Mouse (Mus musculus) forebrain, embryonic 15.5 days (tissue): ENCODE data around the gene Mon2. TPM values are rescaled to one million over a fixed set of nuclear protein-coding genes. Genes with fewer than 3 reads are reported as not detected.
A peak's percentile ranks its signal among the peaks of the same experiment; 100 is the strongest.

ENCODE experiments used
- ATAC-seq: fragments of 200-750 bp; cut with Nextera tagmentation; replicated peaks from 2 replicates; pipeline ENCODE4 v1.8.0; 2017; ENCODE audit warnings: mild to moderate bottlenecking, moderate TSS enrichment, moderate library complexity
- H3K27ac ChIP-seq: fragments of 300-500 bp; sonication (generic); replicated peaks from 2 replicates; pipeline ENCODE4 v1.5.1; 2015; ENCODE audit warnings: mild to moderate bottlenecking, inconsistent platforms
- H3K27me3 ChIP-seq: fragments of 300-500 bp; sonication (generic); 2 replicates; pipeline ENCODE4 v1.6.1; 2015; ENCODE audit warnings: inconsistent platforms
- H3K36me3 ChIP-seq: fragments of 300-500 bp; sonication (generic); 2 replicates; pipeline ENCODE4 v1.6.1; 2015; ENCODE audit warnings: mild to moderate bottlenecking, inconsistent platforms
- H3K4me1 ChIP-seq: fragments of 300-500 bp; sonication (generic); 2 replicates; pipeline ENCODE4 v1.6.1; 2015; ENCODE audit warnings: inconsistent platforms
- H3K4me2 ChIP-seq: fragments of 300-500 bp; sonication (generic); replicated peaks from 2 replicates; pipeline ENCODE4 v1.6.1; 2015; ENCODE audit warnings: mild to moderate bottlenecking, inconsistent platforms
- H3K4me3 ChIP-seq: fragments of 300-500 bp; sonication (generic); 2 replicates; pipeline ENCODE4 v1.5.1; 2015; ENCODE audit warnings: mild to moderate bottlenecking, inconsistent platforms
- H3K9ac ChIP-seq: fragments of 300-500 bp; sonication (generic); replicated peaks from 2 replicates; pipeline ENCODE4 v1.6.1; 2015; ENCODE audit warnings: mild to moderate bottlenecking, inconsistent platforms
- H3K9me3 ChIP-seq: fragments of 300-500 bp; sonication (generic); 2 replicates; pipeline ENCODE4 v1.6.1; 2016; ENCODE audit warnings: inconsistent platforms
- WGBS: fragments of 180-500 bp; shearing (Covaris S2); methylation state at CpG from one replicate; pipeline ENCODE4 v1.1.7; 2015; ENCODE audit warnings: mixed read lengths; 5-methylcytosine and 5-hydroxymethylcytosine counted together
- polyA plus RNA-seq: library from polyadenylated mRNA; unstranded; fragments of >200 nt; fragmentation: Nextera tagmentation; extraction: Ambion mirVana; gene quantifications from 2 replicates; pipeline ENCODE4 v1.2.1, GENCODE M21; 2015

The Mon2 gene
- polyA plus RNA-seq, 1 experiment from 2014 or later, result 27.8 TPM

DNA sequence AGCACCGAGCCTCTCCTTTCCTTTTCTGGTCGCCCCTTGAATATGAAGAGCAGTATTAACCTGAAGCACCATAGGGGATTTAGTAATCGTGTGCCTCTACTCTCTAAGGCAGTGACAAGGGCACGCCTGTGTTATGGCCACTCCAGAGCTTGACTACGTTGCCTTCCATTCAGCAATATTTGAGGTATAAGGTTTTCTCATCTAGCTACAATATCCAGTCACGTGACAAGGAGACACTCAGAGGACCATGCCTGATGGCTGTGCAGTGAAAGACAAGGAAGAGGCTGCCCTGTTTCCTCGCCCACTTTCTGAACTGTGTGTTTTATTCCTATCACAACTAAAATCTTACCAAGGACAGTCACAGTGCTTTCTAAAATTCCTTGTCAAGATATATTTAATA is 87.9 kb downstream of the Mon2 start:
- 0 out of 2 replicates have a peak, but pooled peaks cover 6% of the 10 kb centered on the region for H3K36me3 ChIP-seq
- H3K27ac ChIP-seq, result no peak overlapping the region
- WGBS, result 87% methylated on average over 7 of the region's 7 CpGs
- peaks cover 38% of the 10 kb centered on the region for H3K4me1 ChIP-seq
- ATAC-seq, result no peak
- no peaks in the 10 kb centered on the region for H3K27me3 ChIP-seq
- no peak overlapping the region for H3K4me2 ChIP-seq
- no peak overlapping the region for H3K4me3 ChIP-seq
- no peak overlapping the region for H3K9ac ChIP-seq
- no peaks in the 10 kb centered on the region for H3K9me3 ChIP-seq

DNA sequence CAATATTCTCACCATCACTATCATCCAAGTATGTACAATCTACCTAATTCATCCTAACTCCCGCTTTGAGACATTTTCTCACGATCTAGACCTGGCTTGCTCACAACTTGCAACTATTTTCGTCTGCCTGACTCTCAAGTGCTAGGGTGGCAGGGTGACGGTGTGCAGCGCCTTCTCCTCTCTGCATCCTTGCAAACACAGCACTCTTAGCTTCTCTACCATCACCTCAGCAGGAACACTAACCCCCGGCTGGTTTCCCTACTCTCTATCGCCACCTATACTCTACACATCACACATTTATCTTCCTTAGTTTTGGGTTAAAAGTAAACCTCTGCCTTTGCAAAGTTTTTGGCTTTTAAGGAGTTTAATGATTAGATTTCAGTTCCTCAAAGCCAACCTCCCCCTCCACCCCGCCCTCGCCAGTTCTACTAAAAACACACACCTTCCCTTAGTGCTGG is 88.6 kb downstream of the Mon2 start:
- Histone ChIP-seq H3K4me2 (no peak overlapping the region), H3K27ac (peak overlapping the region; percentile 17; the same call in 1 of the 2 replicates), H3K27me3 (no peaks in the 10 kb centered on the region), H3K36me3 (0 out of 2 replicates have a peak, but pooled peaks cover 6% of the 10 kb centered on the region), H3K4me3 (no peak overlapping the region), H3K9ac (no peak overlapping the region), H3K9me3 (no peaks in the 10 kb centered on the region), H3K4me1 (peaks cover 45% of the 10 kb centered on the region)
- 0 out of 2 replicates have a peak, but pooled peaks have one; percentile 18 for ATAC-seq
- 32% methylated on average over 9 of the region's 9 CpGs for WGBS

GRCm38 (mm10) chr10:122986320-122987225 is 89.7 kb downstream of the Mon2 start:
- peak overlapping the region; percentile 99 for H3K27ac ChIP-seq
- peak overlapping the region; percentile 91 for H3K9ac ChIP-seq
- WGBS, result 10% methylated on average over 54 of the region's 54 CpGs
- no peaks in the 10 kb centered on the region for H3K9me3 ChIP-seq
- peak overlapping the region; percentile 75 for H3K4me3 ChIP-seq
- H3K27me3 ChIP-seq, result no peaks in the 10 kb centered on the region
- 0 out of 2 replicates have a peak, but pooled peaks cover 6% of the 10 kb centered on the region for H3K36me3 ChIP-seq
- peak overlapping the region; percentile 64 for H3K4me2 ChIP-seq
- ATAC-seq, result peak; percentile 81
- H3K4me1 ChIP-seq, result peaks cover 48% of the 10 kb centered on the region

DNA sequence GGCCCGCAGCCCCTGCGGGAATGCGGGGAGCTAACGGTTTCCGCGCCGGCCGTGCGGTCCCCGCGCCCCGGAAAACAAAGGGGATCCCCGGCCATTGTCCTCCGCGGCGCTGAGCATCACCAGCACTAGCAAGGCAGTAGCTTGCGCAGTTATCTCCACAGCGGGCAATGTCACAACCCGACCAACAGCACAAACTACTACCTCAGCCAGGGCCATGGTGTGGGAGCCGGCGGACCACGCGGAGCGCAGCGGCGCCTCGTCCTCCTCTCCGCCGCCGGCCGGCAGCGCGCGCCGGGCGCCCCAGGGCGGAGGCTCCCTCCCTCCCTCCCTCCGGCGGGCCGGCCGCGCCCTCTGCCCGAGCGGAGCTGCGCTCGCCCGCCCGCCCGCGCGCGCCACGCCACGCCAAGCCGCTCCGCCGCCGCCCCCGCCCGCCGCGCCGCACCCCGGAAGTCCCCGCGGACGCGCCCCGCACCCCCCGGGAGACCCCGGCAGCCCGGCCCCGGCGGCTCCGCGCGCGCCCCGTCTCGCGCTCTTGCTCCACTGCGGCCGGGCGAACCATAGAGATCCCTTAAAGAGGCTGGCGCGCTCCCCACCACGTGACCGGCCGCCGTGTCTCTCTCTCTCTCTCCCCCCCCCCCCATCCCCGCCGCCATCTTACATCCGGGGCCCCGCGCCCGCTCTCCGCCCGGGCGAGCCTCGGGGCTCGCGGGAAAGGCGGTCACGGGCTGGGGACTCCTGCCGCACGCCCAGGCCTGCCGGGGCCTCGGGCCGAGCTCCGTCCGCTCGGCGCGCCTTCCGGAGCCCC is 90.6 kb downstream of the Mon2 start:
- Histone ChIP-seq H3K4me3 (peak overlapping the region; percentile 75), H3K27ac (peak overlapping the region; percentile 99), H3K4me1 (peaks cover 43% of the 10 kb centered on the region), H3K27me3 (no peaks in the 10 kb centered on the region), H3K9me3 (no peaks in the 10 kb centered on the region), H3K4me2 (peak overlapping the region; percentile 64), H3K36me3 (0 out of 2 replicates have a peak, but pooled peaks cover 3% of the 10 kb centered on the region), H3K9ac (peak overlapping the region; percentile 91)
- peak; percentile 85 for ATAC-seq
- 0% methylated on average over 78 of the region's 115 CpGs for WGBS

- H3K4me1 ChIP-seq, result peaks cover 40% of the 10 kb centered on the region
- H3K27ac ChIP-seq, result peak overlapping the region; percentile 99
- peaks cover 4% of the 10 kb centered on the region for H3K36me3 ChIP-seq
- H3K4me2 ChIP-seq, result peak overlapping the region; percentile 64
- peak overlapping the region; percentile 91 for H3K9ac ChIP-seq
- H3K4me3 ChIP-seq, result peak overlapping the region; percentile 75
- ATAC-seq, result 0 out of 2 replicates have a peak, but pooled peaks have one; percentile 1
- under 1% methylated on average over 35 of the region's 37 CpGs for WGBS
- no peaks in the 10 kb centered on the region for H3K27me3 ChIP-seq
- H3K9me3 ChIP-seq, result no peaks in the 10 kb centered on the region
These were observed 91.1 kb downstream of the Mon2 start for GRCm38 (mm10) chr10:122985252-122985514.

- peak overlapping the region; percentile 91 for H3K9ac ChIP-seq
- no peaks in the 10 kb centered on the region for H3K27me3 ChIP-seq
- peak overlapping the region; percentile 75 for H3K4me3 ChIP-seq
- peak overlapping the region; percentile 99 for H3K27ac ChIP-seq
- ATAC-seq, result no peak
- peaks cover 4% of the 10 kb centered on the region for H3K36me3 ChIP-seq
- H3K9me3 ChIP-seq, result no peaks in the 10 kb centered on the region
- H3K4me2 ChIP-seq, result peak overlapping the region; percentile 64
- WGBS, result 2% methylated on average over 10 of the region's 10 CpGs
- peaks cover 40% of the 10 kb centered on the region for H3K4me1 ChIP-seq
These were observed 91.6 kb downstream of the Mon2 start for GRCm38 (mm10) chr10:122984531-122985251.

GRCm38 (mm10) chr10:122983579-122984530 is 92.5 kb downstream of the Mon2 start:
- Histone ChIP-seq H3K9ac (peak overlapping the region; percentile 91), H3K27ac (peak overlapping the region; percentile 49; the same call in 1 of the 2 replicates), H3K36me3 (peaks cover 4% of the 10 kb centered on the region), H3K4me1 (peaks cover 40% of the 10 kb centered on the region), H3K4me2 (peak overlapping the region; percentile 64), H3K9me3 (no peaks in the 10 kb centered on the region), H3K4me3 (peak overlapping the region; percentile 75), H3K27me3 (no peaks in the 10 kb centered on the region)
- WGBS, result 32% methylated on average over 10 of the region's 10 CpGs
- ATAC-seq, result no peak

DNA sequence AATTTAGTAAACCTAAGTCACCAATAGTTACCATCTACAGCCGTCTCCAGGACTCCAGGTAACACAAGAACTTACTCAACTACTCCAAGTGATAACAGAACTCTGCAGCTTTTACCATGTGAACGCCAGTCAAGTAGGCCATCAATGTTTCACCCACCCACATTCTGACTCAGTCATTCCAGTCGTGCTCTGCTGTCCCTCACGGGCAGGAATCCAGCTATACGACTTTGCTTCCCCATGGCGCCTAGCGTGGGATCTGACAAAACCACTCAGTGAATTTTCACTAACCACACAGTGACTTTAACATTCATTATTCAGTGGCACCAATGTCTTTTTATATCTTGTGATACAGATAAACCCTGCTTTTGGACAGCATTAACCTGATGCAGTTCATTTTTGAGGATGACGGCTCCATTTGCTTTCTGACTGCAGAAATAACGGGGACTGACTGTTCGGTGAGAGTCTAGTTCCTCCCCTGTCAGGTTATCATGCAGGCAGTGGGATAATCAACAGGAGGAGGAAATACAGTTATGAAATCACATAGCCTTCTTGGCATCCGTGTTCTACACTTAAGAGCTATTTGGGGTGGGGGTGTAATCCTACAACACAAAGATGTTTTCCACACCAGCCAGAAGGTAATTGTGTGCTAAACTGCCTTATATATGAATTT is 93.3 kb downstream of the Mon2 start:
- Histone ChIP-seq H3K4me2 (peak overlapping the region; percentile 64), H3K27me3 (no peaks in the 10 kb centered on the region), H3K36me3 (peaks cover 4% of the 10 kb centered on the region), H3K27ac (peak overlapping the region; percentile 9; the same call in 1 of the 2 replicates), H3K9me3 (no peaks in the 10 kb centered on the region), H3K4me3 (peak overlapping the region; percentile 75), H3K9ac (peak overlapping the region; percentile 91), H3K4me1 (peaks cover 40% of the 10 kb centered on the region)
- WGBS, result 68% methylated on average over 11 of the region's 11 CpGs
- ATAC-seq, result no peak

GRCm38 (mm10) chr10:122980123-122980522 is 96.2 kb downstream of the Mon2 start:
- Histone ChIP-seq H3K4me1 (peaks cover 24% of the 10 kb centered on the region), H3K9ac (no peak overlapping the region), H3K27me3 (no peaks in the 10 kb centered on the region), H3K4me2 (no peak overlapping the region), H3K4me3 (no peak overlapping the region), H3K36me3 (peaks cover 4% of the 10 kb centered on the region), H3K9me3 (no peaks in the 10 kb centered on the region), H3K27ac (no peak overlapping the region)
- 96% methylated on average over 12 of the region's 12 CpGs for WGBS
- no peak for ATAC-seq

DNA sequence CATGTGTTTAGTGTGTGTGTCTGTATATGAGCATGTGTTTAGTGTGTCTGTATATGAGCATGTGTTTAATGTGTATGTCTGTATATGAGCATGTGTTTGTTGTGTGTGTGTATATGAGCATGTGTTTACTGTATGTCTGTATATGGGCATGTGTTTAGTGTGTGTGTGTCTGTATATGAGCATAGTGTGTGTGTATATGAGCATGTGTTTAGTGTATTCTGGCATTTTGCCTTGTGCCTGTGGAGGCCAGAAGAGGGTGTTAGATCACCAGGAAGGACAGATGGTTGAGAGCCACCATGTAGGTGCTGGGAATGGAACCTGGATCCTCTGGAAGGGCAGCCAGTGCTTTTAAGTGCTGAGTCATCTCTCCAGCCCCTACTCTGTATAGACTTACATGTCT is 96.9 kb downstream of the Mon2 start:
- Histone ChIP-seq H3K36me3 (peaks cover 4% of the 10 kb centered on the region), H3K4me3 (no peak overlapping the region), H3K4me1 (peaks cover 22% of the 10 kb centered on the region), H3K9ac (no peak overlapping the region), H3K9me3 (no peaks in the 10 kb centered on the region), H3K27ac (no peak overlapping the region), H3K27me3 (no peaks in the 10 kb centered on the region), H3K4me2 (no peak overlapping the region)
- no peak for ATAC-seq
